Mouse (Mus musculus) megakaryocyte, adult 5-6 weeks (primary cell): Measurements from ENCODE around the gene Tspan3. TPM values are rescaled to one million over a fixed set of nuclear protein-coding genes. Genes with fewer than 3 reads are reported as not detected.

Experiments
- ATAC-seq: 2 replicates; pipeline ENCODE4 v1.8.0; 2016; ENCODE audit warnings: mild to moderate bottlenecking, inconsistent platforms; ENCODE audit not compliant: poor library complexity, severe bottlenecking
- total RNA-seq, 2 experiments: library from RNA; stranded (forward) in 1 of 2; stranded (reverse) in 1 of 2; fragments of 153-499, 151-499 nt in 1 of 2; fragments of 221-1000, 200-1000 nt in 1 of 2; gene quantifications; 2 replicates each; pipeline versions ENCODE4 v1.2.3 to v1.2.4; 2015 to 2017

Gene Tspan3
- total RNA-seq, 2 experiments from 2014 or later = 20.4 to 28.9 TPM

DNA sequence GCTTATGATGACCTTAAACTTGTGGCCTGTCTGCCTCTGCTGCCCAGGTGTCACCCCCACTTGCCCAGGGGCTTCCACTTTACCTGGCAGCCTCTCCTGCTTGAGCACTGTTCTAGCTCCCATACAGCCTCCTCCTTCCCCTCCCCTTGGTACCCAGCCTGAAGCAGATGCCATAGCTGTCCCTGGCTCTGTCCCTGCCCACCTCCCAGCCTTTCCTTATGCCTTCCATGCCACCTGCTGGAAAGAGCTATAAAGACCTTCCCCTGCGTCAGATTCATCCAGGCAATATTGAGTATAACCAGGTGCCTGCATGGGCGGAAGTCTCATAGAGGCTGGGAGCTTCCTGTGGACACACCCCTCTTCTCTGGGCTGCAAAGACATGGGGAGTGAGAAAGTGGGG is 45.6 kb downstream of the Tspan3 start:
- ATAC-seq = no peak

DNA sequence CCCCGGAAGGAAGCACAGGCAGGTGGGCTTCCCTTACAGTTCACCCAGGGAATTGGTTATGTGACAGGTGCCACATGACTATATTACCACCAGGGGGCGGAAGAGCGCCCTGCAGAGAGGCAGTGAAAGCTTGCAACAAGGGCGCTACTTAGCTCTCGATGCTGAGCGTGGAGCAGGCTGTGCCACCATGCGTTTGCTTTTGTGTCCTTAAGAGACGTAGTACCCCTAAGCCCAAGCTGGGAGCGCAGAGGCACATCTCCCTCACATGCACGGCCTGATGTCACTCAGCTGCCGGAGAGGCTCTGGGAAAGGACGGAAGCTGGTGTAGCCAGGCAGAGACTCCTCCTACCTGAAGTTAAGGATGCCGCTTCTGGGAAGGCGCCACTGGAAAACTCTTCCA is 46.7 kb downstream of the Tspan3 start:
- ATAC-seq = peak; percentile 76

DNA sequence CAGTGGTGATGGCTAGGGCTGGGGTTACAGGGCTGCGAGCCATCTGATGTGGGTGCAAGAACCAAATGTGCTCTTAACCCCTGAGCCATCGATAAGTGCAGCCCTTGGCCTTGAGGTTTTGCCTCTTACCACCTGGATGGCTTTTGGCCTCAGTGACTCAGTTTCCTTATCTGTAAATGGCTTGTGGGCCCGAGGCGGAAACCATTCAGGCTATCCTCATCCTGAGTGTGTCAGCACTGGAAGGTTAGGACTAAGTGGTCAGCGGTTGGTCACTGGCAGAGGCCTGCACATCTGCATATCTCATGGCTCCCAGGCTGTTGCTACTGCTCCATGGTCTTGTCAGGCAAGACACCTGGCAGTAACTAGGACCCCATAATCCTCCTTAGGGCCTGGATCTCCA is 47.2 kb downstream of the Tspan3 start:
- ATAC-seq = no peak

DNA sequence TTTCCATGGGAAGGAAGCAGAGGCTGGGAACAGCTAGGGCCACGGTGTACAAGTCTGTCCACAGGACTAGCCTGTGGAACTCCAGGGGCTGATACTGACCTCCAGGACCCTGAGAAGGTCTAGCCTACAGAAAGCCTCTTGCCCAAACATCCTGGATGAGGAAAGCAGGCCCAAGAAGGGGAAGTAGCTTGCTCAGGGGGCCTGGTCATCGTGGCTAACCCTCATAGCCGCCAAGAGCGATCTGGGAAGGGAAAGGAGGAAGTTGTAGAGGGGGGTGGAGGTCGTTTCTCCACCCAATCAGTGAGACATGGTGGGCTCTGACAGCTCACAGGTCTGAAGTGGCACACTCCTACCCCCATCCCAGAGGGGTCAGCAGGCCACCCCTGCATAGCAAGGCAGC is 57.1 kb downstream of the Tspan3 start:
- peak; percentile 81 for ATAC-seq

DNA sequence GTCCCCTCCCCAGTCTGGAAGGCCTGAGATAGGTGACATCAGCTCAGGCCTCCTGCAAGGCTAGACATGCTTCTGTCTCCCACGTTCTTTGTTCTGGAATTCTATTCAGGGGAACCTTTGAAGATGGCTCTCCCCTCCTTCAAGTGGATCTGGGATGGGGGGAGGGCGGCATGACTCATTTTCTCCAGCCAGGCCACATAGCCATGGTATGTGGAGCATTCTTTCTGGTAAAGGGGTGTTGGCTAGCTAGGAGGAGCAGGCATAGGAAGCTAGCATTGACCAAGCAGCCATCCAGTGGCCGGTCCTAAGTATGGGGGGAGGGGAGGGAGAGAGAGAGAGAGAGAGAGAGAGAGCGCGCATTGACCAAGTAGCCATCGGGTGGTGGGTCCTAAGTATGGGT is 57.8 kb downstream of the Tspan3 start:
- ATAC-seq = no peak

DNA sequence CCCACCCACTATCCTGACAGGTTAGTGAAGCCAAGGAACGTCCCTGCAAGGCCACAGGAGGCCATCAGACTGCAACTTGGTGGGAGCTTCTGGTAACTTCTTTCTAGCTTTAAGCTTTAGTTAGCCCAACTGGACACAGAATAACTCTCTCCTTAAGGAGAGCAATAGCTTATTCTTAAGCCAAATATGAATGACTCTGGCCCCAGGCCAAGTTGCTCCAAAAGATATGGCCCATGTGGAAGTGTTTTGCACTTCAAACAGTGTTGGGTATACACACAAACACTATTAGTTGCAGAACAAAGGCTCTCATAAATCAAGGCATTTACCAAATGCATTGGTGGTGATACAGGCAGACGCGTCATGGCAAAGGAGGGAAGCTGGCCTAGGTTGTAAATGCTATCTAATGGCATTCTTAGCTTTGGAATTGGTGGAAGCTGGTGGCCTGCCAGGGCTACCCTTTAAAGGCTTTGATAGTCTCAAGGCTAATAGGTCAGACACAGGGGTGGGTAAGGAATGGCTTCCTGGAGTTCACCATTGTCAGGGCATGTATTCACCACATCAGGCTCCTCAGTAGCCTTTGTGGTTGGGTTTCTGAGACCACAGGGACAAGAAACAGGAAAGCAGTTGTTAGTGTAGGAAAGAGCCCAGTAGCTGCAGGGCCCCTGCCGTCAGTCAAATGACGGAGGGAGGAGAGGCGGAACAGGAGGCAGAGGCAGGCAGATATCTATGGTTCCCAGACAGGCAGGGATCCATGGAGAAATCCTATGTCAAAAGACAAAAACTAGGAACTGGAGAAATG is 58.8 kb downstream of the Tspan3 start:
- ATAC-seq = no peak

DNA sequence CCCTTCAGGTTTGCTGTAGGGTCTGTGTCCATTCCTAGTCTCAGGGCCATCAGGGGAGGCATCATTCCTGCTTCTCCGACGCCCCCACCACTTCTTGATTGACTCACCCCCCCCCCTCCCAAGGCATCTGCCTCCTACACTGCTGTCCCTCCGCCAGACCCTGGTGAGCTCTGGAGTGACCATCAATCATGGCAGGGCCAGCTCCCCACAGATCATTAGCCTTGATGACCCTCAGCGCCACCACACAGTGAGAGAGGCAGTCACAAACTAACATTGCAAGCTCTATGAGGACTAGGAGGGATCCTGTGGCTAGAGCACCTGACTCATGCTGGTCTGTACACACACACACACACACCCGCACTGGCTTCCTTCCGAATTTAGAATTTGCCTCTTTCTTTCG is 60.4 kb downstream of the Tspan3 start:
- ATAC-seq = peak; percentile 27; the same call in 1 of the 2 replicates

DNA sequence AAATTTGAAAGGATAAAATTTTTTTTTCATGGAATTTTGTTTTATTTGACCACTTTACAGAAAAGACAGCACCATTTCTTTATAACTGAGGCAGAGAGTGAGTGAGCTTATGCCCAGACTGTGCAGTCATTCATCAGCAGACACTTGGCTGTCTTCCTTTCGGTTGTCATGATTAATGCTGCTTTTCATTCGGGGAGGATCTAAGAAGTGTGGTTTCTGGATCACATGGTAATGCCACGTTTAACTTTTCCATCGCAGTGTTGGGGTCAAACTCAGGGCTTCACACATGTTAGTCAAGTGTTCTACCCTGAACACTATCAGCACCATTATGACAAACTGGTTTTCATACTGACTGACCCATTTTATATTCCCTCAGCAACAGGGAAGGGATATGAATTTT is 64.3 kb downstream of the Tspan3 start:
- ATAC-seq = no peak

DNA sequence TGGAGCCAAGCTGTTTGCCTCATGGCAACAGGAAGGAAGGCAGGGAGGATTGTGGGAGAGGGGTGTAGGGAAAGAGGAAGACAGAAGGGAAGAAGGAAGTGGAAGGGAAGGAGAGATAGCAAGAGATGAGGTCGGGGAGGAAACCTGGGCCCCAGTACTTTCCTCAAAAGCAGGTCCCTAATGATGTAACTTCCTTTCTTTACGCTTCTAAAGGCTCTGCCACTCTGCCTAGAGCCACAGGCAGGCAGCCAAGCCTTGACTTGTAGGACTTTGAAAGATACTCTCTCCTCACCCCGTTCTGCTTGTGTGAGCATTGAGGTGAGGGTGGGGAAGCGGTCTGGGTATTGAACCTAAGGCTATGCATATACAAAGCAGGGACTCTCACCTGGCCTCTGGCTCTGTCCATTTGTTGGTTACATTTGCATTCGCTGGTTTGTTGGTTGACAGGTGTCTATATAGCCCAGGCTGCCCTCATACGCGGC is 65.2 kb downstream of the Tspan3 start:
- peak; percentile 39 for ATAC-seq

DNA sequence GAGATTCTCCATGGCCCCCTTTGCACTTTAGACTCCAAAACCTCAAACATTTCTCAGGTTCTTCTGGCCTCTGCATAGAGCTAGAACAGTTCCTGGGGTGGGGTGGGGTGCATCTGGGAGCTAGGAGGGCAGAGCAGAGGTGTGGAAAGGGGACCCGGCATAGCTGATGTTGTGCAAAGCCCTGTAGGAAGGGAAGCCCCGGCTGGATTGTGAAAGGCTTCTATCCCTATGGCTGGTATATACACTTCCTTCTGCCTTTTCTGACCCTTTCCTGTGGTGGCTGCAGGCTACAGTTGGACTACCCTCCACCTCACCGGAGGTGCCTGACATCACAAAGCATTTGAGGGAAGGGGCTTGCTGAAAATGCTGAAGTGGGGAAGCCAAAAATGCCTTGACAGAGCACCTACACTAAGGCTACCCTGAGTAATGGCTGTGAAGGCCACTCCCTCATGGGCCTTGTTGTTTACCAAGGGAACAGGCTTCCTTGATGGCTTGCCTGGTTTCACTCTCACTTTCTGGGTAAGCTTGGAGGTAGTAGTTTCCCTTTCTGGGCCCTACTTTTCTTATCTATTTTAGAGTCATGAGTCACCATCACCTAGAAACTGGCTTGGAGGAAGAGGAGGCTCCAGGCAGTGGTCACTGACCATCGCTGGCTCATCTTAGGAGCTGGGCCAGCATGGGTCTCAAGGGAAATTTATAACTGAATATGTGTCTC is 67.5 kb downstream of the Tspan3 start:
- ATAC-seq = peak; percentile 70

DNA sequence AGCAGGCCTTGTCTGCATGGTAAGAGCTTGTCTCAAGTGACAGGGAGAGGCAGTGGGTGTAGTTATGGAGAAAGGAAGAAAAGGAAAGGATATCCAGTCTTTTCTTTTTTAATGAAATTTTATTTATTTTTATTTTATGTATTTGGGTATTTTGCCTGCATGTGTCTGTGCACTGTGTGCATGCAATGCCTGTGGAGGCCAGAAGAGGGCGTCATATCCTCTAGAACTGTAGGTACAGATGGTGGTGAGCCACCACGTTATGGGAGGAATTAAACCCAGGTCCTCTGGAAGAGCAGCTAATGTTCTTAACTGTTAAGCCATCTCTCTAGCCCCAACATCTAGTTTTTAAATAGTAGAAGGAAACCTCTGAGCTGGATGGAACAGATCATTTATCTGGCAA is 73.2 kb downstream of the Tspan3 start:
- no peak for ATAC-seq

DNA sequence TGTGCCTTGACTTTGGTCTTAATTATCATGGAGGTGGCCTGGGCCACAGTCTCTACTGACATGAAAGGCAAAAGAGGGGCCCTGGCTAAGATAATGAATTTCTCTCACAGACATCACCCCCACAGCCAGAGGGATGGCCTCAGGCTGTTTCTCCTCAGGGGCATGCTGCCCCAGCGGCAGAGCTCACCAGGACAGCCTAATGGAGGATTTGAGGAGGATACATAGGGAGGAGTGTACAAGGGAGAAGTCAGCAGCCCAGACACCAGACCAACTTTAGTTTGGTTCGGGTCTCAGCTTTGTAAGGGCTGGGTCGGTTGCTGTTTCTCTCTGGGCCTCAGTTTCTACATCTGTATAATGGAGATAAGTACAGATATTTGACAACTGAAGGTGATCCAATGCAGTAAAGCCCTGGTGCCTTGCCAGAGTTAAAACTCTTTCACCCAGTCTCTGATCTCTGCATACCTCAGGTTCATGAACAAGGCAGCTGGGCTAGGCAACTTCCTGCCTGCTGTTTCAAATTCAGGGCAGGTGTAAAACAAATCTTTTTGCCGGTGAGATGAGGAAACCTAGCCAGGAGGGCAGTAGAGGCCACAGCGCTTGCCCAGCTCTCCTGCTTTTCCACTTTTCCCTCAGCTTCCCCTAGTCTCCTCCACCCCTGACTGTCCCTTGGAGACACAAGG is 74.6 kb downstream of the Tspan3 start:
- ATAC-seq = no peak

DNA sequence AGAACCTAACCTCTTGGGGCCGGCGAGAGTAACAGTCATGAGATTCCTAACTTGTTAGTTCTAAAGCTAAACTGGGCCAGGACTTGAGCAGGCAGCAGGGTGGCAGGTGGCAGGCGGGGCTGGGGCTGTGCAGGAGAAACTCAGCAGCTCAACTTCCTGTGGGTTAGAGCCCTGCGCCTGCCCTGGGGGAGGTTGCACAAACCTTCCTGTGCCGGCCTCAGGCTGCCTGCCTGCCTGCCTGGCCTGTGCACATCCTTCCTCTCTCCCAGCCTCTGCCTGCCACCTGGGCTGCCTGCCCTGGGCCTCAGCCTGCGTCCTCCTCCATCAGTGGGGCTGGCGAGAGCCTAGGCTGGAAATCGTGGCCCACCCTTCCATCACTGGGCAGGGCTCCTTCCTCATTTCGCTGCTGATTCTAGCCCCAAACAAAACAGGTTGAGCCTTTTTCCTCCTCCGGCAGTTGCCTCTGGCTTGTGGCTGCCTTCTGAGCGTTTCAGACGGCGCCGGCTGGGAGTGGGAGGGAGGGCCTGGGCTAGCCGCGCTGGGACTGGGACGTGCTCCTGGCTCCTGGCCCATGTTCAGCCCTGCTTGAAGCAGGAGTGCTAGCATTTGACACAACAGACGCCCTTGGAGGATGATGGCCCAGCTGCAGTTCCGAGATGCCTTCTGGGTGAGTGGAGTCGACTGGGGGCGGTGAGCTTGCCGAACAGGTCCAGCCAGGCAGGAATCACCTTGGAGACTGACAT is 75.3 kb downstream of the Tspan3 start, which contains the start of gene Pstpip1:
Gene Pstpip1 (plus strand): TSS at position 185 of the 743 bp plus-strand sequence.
- ATAC-seq = peak; percentile 84

DNA sequence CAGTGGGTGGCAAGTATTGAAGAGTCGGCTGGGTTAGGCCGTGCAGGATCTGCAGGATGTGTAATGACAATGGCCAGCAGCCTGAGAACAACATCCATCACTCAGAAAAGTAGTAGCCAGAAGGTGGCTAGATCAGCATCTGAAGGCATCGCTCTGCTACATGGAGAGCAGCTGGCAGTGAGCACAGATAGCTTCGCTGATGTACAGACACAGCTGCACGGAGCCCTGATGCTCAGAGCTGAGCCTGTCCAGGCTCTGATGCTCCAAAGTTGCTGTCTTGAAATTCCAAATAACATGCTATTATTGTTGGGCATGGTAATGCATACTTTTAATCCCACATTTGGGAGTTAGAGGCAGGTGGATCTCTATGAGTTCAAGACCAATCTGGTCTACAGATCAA is 78.8 kb downstream of the Tspan3 start:
- ATAC-seq = no peak

Other genes with a start within 250 kb of the Tspan3 start
- 7.7 and 8.2 TPM in 2 replicates for gene Scaper, start 227.4 kb downstream of the Tspan3 start, total RNA-seq (2015)
- gene Scaper, start 227.4 kb downstream of the Tspan3 start, total RNA-seq (2017) = 14.3 and 18.5 TPM in 2 replicates
- not detected in 2 replicates for gene 4930563M21Rik, start 154.9 kb downstream of the Tspan3 start, total RNA-seq (2015)
- not detected in 2 replicates for gene 4930563M21Rik, start 154.9 kb downstream of the Tspan3 start, total RNA-seq (2017)
- gene Rcn2, start 123.6 kb downstream of the Tspan3 start, total RNA-seq (2015) = 42.7 and 43.2 TPM in 2 replicates
- 26.9 and 28.2 TPM in 2 replicates for gene Rcn2, start 123.6 kb downstream of the Tspan3 start, total RNA-seq (2017)
- gene Pstpip1, start 75.5 kb downstream of the Tspan3 start, total RNA-seq (2015) = 59.2 and 61.2 TPM in 2 replicates
- gene Pstpip1, start 75.5 kb downstream of the Tspan3 start, total RNA-seq (2017) = 223 and 227 TPM in 2 replicates